ENCODE assay signal across 27 mouse cellular contexts in the genomic region with DNA sequence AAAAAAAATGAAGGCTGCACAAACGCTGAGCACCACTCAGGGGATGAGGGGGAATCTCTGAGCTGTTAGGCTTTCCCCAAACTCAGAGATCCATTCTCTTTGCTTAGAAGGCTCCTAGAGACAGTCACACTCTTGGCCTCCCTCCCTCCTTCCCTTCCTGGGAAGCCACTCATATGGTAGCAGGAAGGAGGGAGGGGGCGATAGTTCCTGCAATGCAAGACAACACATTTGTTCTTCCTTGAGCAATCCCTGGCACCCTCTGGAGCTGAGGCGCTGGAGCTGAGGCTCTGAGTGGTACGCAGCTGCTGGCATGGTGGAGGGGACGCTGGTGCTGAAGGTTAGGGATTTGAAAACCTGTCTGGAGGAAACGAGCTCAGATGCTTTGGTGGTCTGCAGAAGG. TPM values are rescaled to one million over a fixed set of nuclear protein-coding genes. Genes with fewer than 3 reads are reported as not detected.
DNase-seq lines count a peak whose midpoint lies in the region.
"Had no signal": no experiment of that assay in that cellular context is flagged by ENCODE, and none has a peak within 500 bp of the region (broad histone marks: within the 10 kb centered on the region; RNA-seq: fewer than 3 reads in every experiment).

No protein-coding gene starts in this region.

- peak; percentile 68 to 79 for DNase-seq in frontal cortex, adult 2 months (ENCODE audit: extremely low spot score in 1 of 2, low spot score in 1 of 2)
- no peak for DNase-seq in frontal cortex, postnatal 14 days (ENCODE audit: low spot score in 2 of 2)
- DNase-seq in left cerebral cortex, adult 18-20 months (ENCODE audit: low spot score in 2 of 2) = peak; percentile 56 to 74
- DNase-seq in left cerebral cortex, adult 11 months (ENCODE audit: low spot score) = no peak
- DNase-seq in right cerebral cortex, adult 2 months (ENCODE audit: low spot score in 2 of 2) = peak; percentile 45 to 49
- no peak for DNase-seq in right cerebral cortex, postnatal 4 days
- peak; percentile 82 for DNase-seq in telencephalon, adult 2 months (ENCODE audit: low read depth, low spot score)
- no peak for DNase-seq in testis, postnatal 10 days (ENCODE audit: low spot score)
- DNase-seq: adrenal gland, postnatal 14 days; cerebellum, adult 11-12 months; cerebellum, adult 9-11 months; gastrocnemius, adult 2 months; gastrocnemius, postnatal 36 days; heart, adult 18-20 months; heart, postnatal 4 days; kidney, adult 8-10 months; kidney, postnatal 4 days; liver; lung, adult 2 months; lung, postnatal 10 days; thymus, adult 18-20 months; thymus, postnatal 25 days had no signal

RNA-seq across cellular contexts. Expression of gene Myt1l, which starts 28.7 kb away (rescaled TPM):
- 82.1 and 82.4 TPM in 2 replicates for polyA plus RNA-seq in frontal cortex, adult 2 months (2012; rRNA removed)
- 100 to 1,000 TPM; 201 to 213 TPM for total RNA-seq in left cerebral cortex, adult 18-20 months (2021)
- total RNA-seq: gastrocnemius, adult 2 months; gastrocnemius, postnatal 36 days; heart, adult 18-20 months; MEL; monocyte, adult 5-6 weeks had no signal
- polyA plus RNA-seq: heart, postnatal 0 days; liver, embryonic 14.5 days; lung, adult 2 months; macrophage had no signal

Comparison
In these comparisons a context has a peak if more than half of its experiments do, and no peak if none do; other contexts are left out.
1. DNase-seq: peak in frontal cortex, adult 2 months (2 of 2), left cerebral cortex, adult 18-20 months (2 of 2), right cerebral cortex, adult 2 months (2 of 2) and telencephalon, adult 2 months (single experiment); none in frontal cortex, postnatal 14 days (0 of 2), left cerebral cortex, adult 11 months (single experiment), right cerebral cortex, postnatal 4 days (single experiment) and testis, postnatal 10 days (single experiment).